Mouse (Mus musculus): Measurements from ENCODE around the gene Mcm5. TPM values are rescaled to one million over a fixed set of nuclear protein-coding genes. Genes with fewer than 3 reads are reported as not detected.

Gene Mcm5
- total RNA-seq, 2 experiments from 2014 or later: 16.6 to 17.5 TPM

DNA sequence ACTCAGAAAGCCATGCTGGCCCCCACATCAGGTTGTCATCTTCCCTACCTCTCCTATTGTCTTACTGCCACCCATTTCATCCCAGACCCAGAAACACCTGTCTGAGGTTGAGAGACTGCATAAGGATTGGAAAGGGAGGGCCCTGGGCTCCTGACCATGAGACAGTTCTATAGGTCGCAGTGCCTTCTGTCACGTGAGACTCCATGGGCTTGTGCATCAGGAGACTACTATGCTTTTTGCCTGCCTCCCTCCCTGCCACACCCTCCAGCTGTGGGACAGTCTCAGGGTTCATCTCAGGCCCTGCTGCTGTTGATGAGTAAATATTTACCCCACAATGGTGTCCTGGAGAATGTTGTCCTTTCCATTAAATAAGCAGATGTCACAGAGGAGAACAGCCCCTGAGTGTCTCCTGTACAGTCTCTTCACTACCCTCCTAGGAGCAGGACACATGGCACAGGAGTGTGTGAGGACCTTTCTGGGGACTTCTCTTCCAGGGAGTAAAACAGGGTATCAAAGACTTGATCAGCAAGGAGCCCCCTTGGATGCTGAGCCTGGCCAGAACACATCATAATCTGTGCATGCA is 46.5 kb downstream of the Mcm5 start:
- DNase-seq: no peak
- intact Hi-C loops (cut with DNase I): no loop called here

GRCm38 (mm10) chr8:75157471-75158230 is 48.3 kb downstream of the Mcm5 start:
- no peak for DNase-seq
- intact Hi-C loops (cut with DNase I): no loop called here

DNA sequence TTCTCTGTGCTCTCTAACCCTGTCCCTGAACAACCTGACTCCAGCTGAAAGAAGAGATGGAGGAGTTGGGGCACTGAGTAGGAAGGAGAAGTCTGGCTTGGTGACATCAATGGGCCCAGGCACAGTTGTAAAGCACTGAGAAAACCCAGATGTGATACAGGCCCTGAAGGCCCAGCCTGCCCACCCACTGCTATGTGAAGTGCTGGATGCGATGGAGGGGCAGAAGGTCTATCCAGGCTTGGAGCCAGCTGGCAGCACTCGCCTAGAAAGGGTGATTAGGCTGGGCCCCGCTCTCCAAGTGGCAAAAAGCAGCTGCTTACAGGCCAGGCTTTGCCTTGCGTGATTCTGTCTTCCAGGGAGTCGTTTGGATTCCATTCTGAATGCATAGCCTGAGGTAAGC is 60.0 kb downstream of the Mcm5 start:
- DNase-seq: peak; percentile 93
- intact Hi-C loops (cut with DNase I): no loop called here

GRCm38 (mm10) chr8:75172009-75172685 is 62.8 kb downstream of the Mcm5 start:
- intact Hi-C loops (cut with DNase I): no loop called here
- no peak for DNase-seq

Other genes with a start within 250 kb of the Mcm5 start
- not detected for gene Isx, start 236.4 kb upstream of the Mcm5 start, total RNA-seq (2021)
- gene Hmgxb4, start 116.2 kb upstream of the Mcm5 start, total RNA-seq (2021): 10 to 100 TPM; 43.8 to 45.7 TPM
- 10 to 100 TPM; 22.3 to 25.0 TPM for gene Tom1, start 75.9 kb upstream of the Mcm5 start, total RNA-seq (2021)
- 1 to 10 TPM; 7.3 to 7.5 TPM for gene Hmox1, start 15.9 kb upstream of the Mcm5 start, total RNA-seq (2021)
- 1 to 10 TPM; 7.8 to 9.8 TPM for gene Rasd2, start 104.4 kb downstream of the Mcm5 start, total RNA-seq (2021)

Data from left cerebral cortex, postnatal 4 days (tissue).